In the genomic region with DNA sequence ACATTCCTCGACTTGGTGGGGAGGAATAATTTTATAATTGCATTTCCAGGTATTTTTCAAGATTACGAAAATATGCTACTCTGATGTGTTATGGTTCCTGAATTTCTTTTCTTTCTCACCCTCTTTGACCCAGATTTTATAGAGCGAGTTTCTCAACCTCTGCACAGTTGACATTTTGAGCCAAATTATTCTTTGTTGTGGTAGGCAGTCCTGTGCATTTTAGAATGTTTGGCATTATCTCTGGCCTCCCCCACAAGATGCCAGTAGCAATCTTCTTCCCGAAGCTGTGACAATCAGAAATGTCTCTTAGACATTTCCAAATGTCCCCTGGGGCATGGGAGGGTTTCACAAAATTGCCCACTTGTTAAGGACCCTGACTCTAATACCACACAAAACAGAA, we compare ENCODE assay signal across 13 mouse cellular contexts. TPM values are rescaled to one million over a fixed set of nuclear protein-coding genes. Genes with fewer than 3 reads are reported as not detected.
DNase-seq lines count a peak whose midpoint lies in the region; ATAC-seq and TF ChIP-seq lines count a peak whose summit lies in the region.
"Had no signal": no experiment of that assay in that cellular context is flagged by ENCODE, and none has a peak within 500 bp of the region (broad histone marks: within the 10 kb centered on the region; RNA-seq: fewer than 3 reads in every experiment).

No protein-coding gene starts in this region.

- H3K4me2 ChIP-seq in limb, embryonic 12.5 days: peak overlapping the region; percentile 29
- peak overlapping the region; percentile 92 for H3K4me2 ChIP-seq in forebrain, embryonic 12.5 days
- H3K4me2 ChIP-seq in limb, embryonic 14.5 days (replicated peaks; ENCODE audit: low read depth, low read length, severe bottlenecking): peak overlapping the region; percentile 36
- H3K4me2 ChIP-seq in neural tube, embryonic 13.5 days: peak overlapping the region; percentile 71

- peaks cover 19% of the 10 kb centered on the region; the same call in 1 of the 2 replicates for H3K36me3 ChIP-seq in limb, embryonic 12.5 days
- H3K36me3 ChIP-seq in limb, embryonic 10.5 days: peaks cover 26% of the 10 kb centered on the region
- H3K36me3 ChIP-seq in forebrain, embryonic 12.5 days (replicated peaks): peaks cover 4% of the 10 kb centered on the region
- peaks cover 19% of the 10 kb centered on the region for H3K36me3 ChIP-seq in limb, embryonic 14.5 days (ENCODE audit: control insufficient read depth, insufficient read depth, low read length)
- H3K36me3 ChIP-seq in neural tube, embryonic 13.5 days: 0 out of 2 replicates have a peak, but pooled peaks cover 6% of the 10 kb centered on the region

- H3K9ac ChIP-seq in limb, embryonic 12.5 days (replicated peaks): 0 out of 2 replicates have a peak overlapping the region, but pooled peaks have one; percentile 18
- peak overlapping the region; percentile 36 for H3K9ac ChIP-seq in forebrain, embryonic 12.5 days
- H3K9ac ChIP-seq in limb, embryonic 14.5 days (ENCODE audit: low read depth, low read length, severe bottlenecking): no peak overlapping the region
- H3K9ac ChIP-seq in neural tube, embryonic 13.5 days: peak overlapping the region; percentile 43; the same call in 1 of the 2 replicates

- intact Hi-C loops in left cerebral cortex, postnatal 4 days (cut with DNase I): no loop called here

- H3K9me3 ChIP-seq in limb, embryonic 12.5 days: no peaks in the 10 kb centered on the region
- no peaks in the 10 kb centered on the region for H3K9me3 ChIP-seq in limb, embryonic 10.5 days (replicated peaks)
- H3K9me3 ChIP-seq in forebrain, embryonic 12.5 days: no peaks in the 10 kb centered on the region
- H3K9me3 ChIP-seq in limb, embryonic 14.5 days (ENCODE audit: control insufficient read depth, low read length): no peaks in the 10 kb centered on the region
- no peaks in the 10 kb centered on the region for H3K9me3 ChIP-seq in neural tube, embryonic 13.5 days

- 0 out of 2 replicates have a peak overlapping the region, but pooled peaks have one; percentile 2 for H3K4me3 ChIP-seq in limb, embryonic 12.5 days (replicated peaks)
- no peak overlapping the region for H3K4me3 ChIP-seq in limb, embryonic 10.5 days
- H3K4me3 ChIP-seq in forebrain, embryonic 12.5 days (replicated peaks): peak overlapping the region; percentile 23
- peak overlapping the region; percentile 16 for H3K4me3 ChIP-seq in limb, embryonic 14.5 days (replicated peaks; ENCODE audit: low read length)
- peak overlapping the region; percentile 23 for H3K4me3 ChIP-seq in neural tube, embryonic 13.5 days

- H3K27me3 ChIP-seq in limb, embryonic 12.5 days: no peaks in the 10 kb centered on the region; the same call in 1 of the 2 replicates
- H3K27me3 ChIP-seq in limb, embryonic 10.5 days (ENCODE audit: low read depth, poor library complexity, severe bottlenecking): peaks cover 7% of the 10 kb centered on the region
- peaks cover 2% of the 10 kb centered on the region; the same call in 1 of the 2 replicates for H3K27me3 ChIP-seq in forebrain, embryonic 12.5 days
- no peaks in the 10 kb centered on the region for H3K27me3 ChIP-seq in limb, embryonic 14.5 days (ENCODE audit: control insufficient read depth, insufficient read depth, low read length)
- no peaks in the 10 kb centered on the region for H3K27me3 ChIP-seq in neural tube, embryonic 13.5 days
- H3K27me3 ChIP-seq: Patski had no signal

- DNase-seq in limb, embryonic 10.5 days (ENCODE audit: low spot score): no peak
- no peak for DNase-seq in limb, embryonic 14.5 days (ENCODE audit: low spot score)
- no peak for DNase-seq in embryo, embryonic 9.5 days (ENCODE audit: extremely low spot score)
- no peak for DNase-seq in left cerebral cortex, postnatal 4 days
- no peak for DNase-seq in left cerebral cortex, adult 9 months (ENCODE audit: low spot score in 2 of 2)
- DNase-seq: kidney, adult 2 months; lung, postnatal 14 days; right cerebral cortex, postnatal 25 days; thymus, postnatal 25 days had no signal

- H3K4me1 ChIP-seq in limb, embryonic 12.5 days (replicated peaks): peaks cover 46% of the 10 kb centered on the region
- H3K4me1 ChIP-seq in limb, embryonic 10.5 days: peaks cover 51% of the 10 kb centered on the region
- peaks cover 54% of the 10 kb centered on the region for H3K4me1 ChIP-seq in forebrain, embryonic 12.5 days
- peaks cover 28% of the 10 kb centered on the region for H3K4me1 ChIP-seq in limb, embryonic 14.5 days (ENCODE audit: control insufficient read depth, insufficient read depth, low read length)
- peaks cover 49% of the 10 kb centered on the region for H3K4me1 ChIP-seq in neural tube, embryonic 13.5 days (replicated peaks)

- no peak overlapping the region for H3K27ac ChIP-seq in limb, embryonic 12.5 days
- no peak overlapping the region for H3K27ac ChIP-seq in limb, embryonic 10.5 days
- no peak overlapping the region for H3K27ac ChIP-seq in forebrain, embryonic 12.5 days
- no peak overlapping the region for H3K27ac ChIP-seq in limb, embryonic 14.5 days (replicated peaks; ENCODE audit: low read depth, low read length)
- H3K27ac ChIP-seq in neural tube, embryonic 13.5 days (replicated peaks): no peak overlapping the region

- no peak for ATAC-seq in limb, embryonic 12.5 days (ENCODE audit: insufficient number of reproducible peaks, insufficient read depth, low FRiP score, low TSS enrichment, low read depth)
- no peak for ATAC-seq in forebrain, embryonic 12.5 days (ENCODE audit: low FRiP score)
- ATAC-seq in limb, embryonic 14.5 days (ENCODE audit: low FRiP score, low read depth): no peak
- no peak for ATAC-seq in neural tube, embryonic 13.5 days (ENCODE audit: low read depth)
- ATAC-seq: Patski had no signal

- 84% methylated on average over 4 of the region's 4 CpGs for WGBS in limb, embryonic 12.5 days
- 83% methylated on average over 4 of the region's 4 CpGs for WGBS in limb, embryonic 10.5 days
- WGBS in forebrain, embryonic 12.5 days: 69% methylated on average over 4 of the region's 4 CpGs
- 74% methylated on average over 4 of the region's 4 CpGs for WGBS in limb, embryonic 14.5 days
- WGBS in neural tube, embryonic 13.5 days: 70% methylated on average over 4 of the region's 4 CpGs

- TF ChIP-seq POLR2A in limb, embryonic 14.5 days (IDR thresholded peaks at IDR 0.05; ENCODE audit: borderline replicate concordance, extremely low read depth, insufficient read depth, insufficient read length): no peak

RNA-seq across cellular contexts. Expression of a gene that starts 3.5 kb away (rescaled TPM):
- 18.5 and 18.8 TPM in 2 replicates for polyA plus RNA-seq in limb, embryonic 12.5 days (2016; fragmentation: Nextera tagmentation; extraction: Ambion mirVana)
- polyA plus RNA-seq in limb, embryonic 10.5 days (2016; fragmentation: Nextera tagmentation; extraction: Ambion mirVana): 8.4 and 10.3 TPM in 2 replicates
- 36.4 and 40.5 TPM in 2 replicates for polyA plus RNA-seq in forebrain, embryonic 12.5 days (2016; fragmentation: Nextera tagmentation; extraction: Ambion mirVana)
- 29.8 and 30.3 TPM in 2 replicates for polyA plus RNA-seq in limb, embryonic 14.5 days (2012; rRNA removed)
- 18.3 and 18.8 TPM in 2 replicates for polyA plus RNA-seq in limb, embryonic 14.5 days (2014; fragmentation: Nextera tagmentation; extraction: Ambion mirVana)
- 21.7 and 24.1 TPM in 2 replicates for polyA plus RNA-seq in neural tube, embryonic 13.5 days (2015; fragmentation: Nextera tagmentation; extraction: Ambion mirVana)
- total RNA-seq in left cerebral cortex, postnatal 4 days (2021): 10 to 100 TPM; 55.5 to 62.2 TPM

RNA-seq across cellular contexts. Expression of a gene that starts 25.3 kb away (rescaled TPM):
- polyA plus RNA-seq in limb, embryonic 12.5 days (2016; fragmentation: Nextera tagmentation; extraction: Ambion mirVana): 8.3 and 8.6 TPM in 2 replicates
- 7.8 and 9.7 TPM in 2 replicates for polyA plus RNA-seq in limb, embryonic 10.5 days (2016; fragmentation: Nextera tagmentation; extraction: Ambion mirVana)
- 38.5 and 45.6 TPM in 2 replicates for polyA plus RNA-seq in forebrain, embryonic 12.5 days (2016; fragmentation: Nextera tagmentation; extraction: Ambion mirVana)
- polyA plus RNA-seq in limb, embryonic 14.5 days (2012; rRNA removed): 8.9 and 11.5 TPM in 2 replicates
- 7.5 and 7.9 TPM in 2 replicates for polyA plus RNA-seq in limb, embryonic 14.5 days (2014; fragmentation: Nextera tagmentation; extraction: Ambion mirVana)
- polyA plus RNA-seq in neural tube, embryonic 13.5 days (2015; fragmentation: Nextera tagmentation; extraction: Ambion mirVana): 37.1 and 39.1 TPM in 2 replicates
- total RNA-seq in left cerebral cortex, postnatal 4 days (2021): 10 to 100 TPM; 24.5 to 29.3 TPM

RNA-seq across cellular contexts. Expression of a gene that starts 57.8 kb away (rescaled TPM):
- polyA plus RNA-seq in limb, embryonic 12.5 days (2016; fragmentation: Nextera tagmentation; extraction: Ambion mirVana): 4.5 and 5.2 TPM in 2 replicates
- polyA plus RNA-seq in limb, embryonic 10.5 days (2016; fragmentation: Nextera tagmentation; extraction: Ambion mirVana): 2.4 and 3.1 TPM in 2 replicates
- polyA plus RNA-seq in forebrain, embryonic 12.5 days (2016; fragmentation: Nextera tagmentation; extraction: Ambion mirVana): 3.7 and 3.9 TPM in 2 replicates
- polyA plus RNA-seq in limb, embryonic 14.5 days (2012; rRNA removed): 2.7 and 3.4 TPM in 2 replicates
- polyA plus RNA-seq in limb, embryonic 14.5 days (2014; fragmentation: Nextera tagmentation; extraction: Ambion mirVana): 4.8 and 4.9 TPM in 2 replicates
- polyA plus RNA-seq in neural tube, embryonic 13.5 days (2015; fragmentation: Nextera tagmentation; extraction: Ambion mirVana): 3.0 and 4.6 TPM in 2 replicates
- 1 to 10 TPM; 4.2 to 4.3 TPM for total RNA-seq in left cerebral cortex, postnatal 4 days (2021)

Comparison
In these comparisons a context has a peak if more than half of its experiments do, and no peak if none do; other contexts are left out.
1. H3K4me2 ChIP-seq: peak in every context shown above with its lines; median percentile 92 in forebrain, embryonic 12.5 days; 71 in neural tube, embryonic 13.5 days; 36 in limb, embryonic 14.5 days; 29 in limb, embryonic 12.5 days.